Mouse (Mus musculus): Measurements from ENCODE around the gene Sel1l3.

- TF ChIP-seq CTCF (IDR thresholded peaks at IDR 0.05; ENCODE audit: extremely low read depth, insufficient read length, insufficient replicate concordance, low read depth, low read length) (no peak), POLR2A (IDR thresholded peaks at IDR 0.05; ENCODE audit: low read depth, low read length) (no peak)
Observed at GRCm38 (mm10) chr5:53171611-53172255, 42.0 kb downstream of the Sel1l3 start.
